Mouse (Mus musculus) kidney, embryonic 14.5 days (tissue): Measurements from ENCODE around the gene Dppa1. TPM values are rescaled to one million over a fixed set of nuclear protein-coding genes. Genes with fewer than 3 reads are reported as not detected.
"Not testable (repeated sequence)": the region's sequence is repeated elsewhere in the genome, so short reads cannot be mapped to it uniquely, and the experiment has no call there.

ENCODE experiments used
- ATAC-seq: fragments of 200-750 bp; cut with Nextera tagmentation; 2 replicates; pipeline ENCODE4 v1.8.0; 2017; ENCODE audit warnings: moderate number of reproducible peaks, mild to moderate bottlenecking, moderate TSS enrichment, moderate library complexity; ENCODE audit not compliant: low FRiP score, low TSS enrichment
- H3K27ac ChIP-seq: fragments of 300-500 bp; sonication (generic); 2 replicates; pipeline ENCODE4 v1.5.1; 2014; ENCODE audit warnings: low read depth, mild to moderate bottlenecking, low read length, moderate library complexity, mixed read lengths
- H3K27me3 ChIP-seq: fragments of 300-500 bp; sonication (generic); 2 replicates; pipeline ENCODE4 v1.6.1; 2014; ENCODE audit warnings: mild to moderate bottlenecking, low read length; ENCODE audit not compliant: control insufficient read depth, insufficient read depth
- H3K36me3 ChIP-seq: fragments of 300-500 bp; sonication (generic); 2 replicates; pipeline ENCODE4 v1.6.1; 2014; ENCODE audit warnings: low read length, mixed read lengths; ENCODE audit not compliant: control insufficient read depth, insufficient read depth
- H3K4me1 ChIP-seq: fragments of 300-500 bp; sonication (generic); 2 replicates; pipeline ENCODE4 v1.6.1; 2014; ENCODE audit warnings: low read length, mixed read lengths; ENCODE audit not compliant: control insufficient read depth, insufficient read depth
- H3K4me2 ChIP-seq: fragments of 300-500 bp; sonication (generic); replicated peaks from 2 replicates; pipeline ENCODE4 v1.6.1; 2014; ENCODE audit warnings: low read depth, mild to moderate bottlenecking, low read length
- H3K4me3 ChIP-seq: fragments of 300-500 bp; sonication (generic); 2 replicates; pipeline ENCODE4 v1.5.1; 2014; ENCODE audit warnings: mild to moderate bottlenecking, low read length
- H3K9ac ChIP-seq: fragments of 300-500 bp; sonication (generic); 2 replicates; pipeline ENCODE4 v1.6.1; 2014; ENCODE audit warnings: low read depth, mild to moderate bottlenecking, low read length, moderate library complexity
- H3K9me3 ChIP-seq: fragments of 300-500 bp; sonication (generic); 2 replicates; pipeline ENCODE4 v1.6.1; 2016; ENCODE audit warnings: low read length; ENCODE audit not compliant: control insufficient read depth
- WGBS: fragments of 180-500 bp; shearing (Covaris S2); extraction: QIAGEN DNeasy Blood & Tissue Kit; methylation state at CpG from one replicate; pipeline ENCODE4 v1.1.7; 2014; 5-methylcytosine and 5-hydroxymethylcytosine counted together
- polyA plus RNA-seq: library from polyadenylated mRNA; unstranded; fragments of >200 nt; fragmentation: Nextera tagmentation; extraction: Ambion mirVana; gene quantifications from 2 replicates; pipeline ENCODE4 v1.2.1, GENCODE M21; 2014

The Dppa1 gene
- polyA plus RNA-seq, 1 experiment from 2014 or later: not detected

- not testable (repeated sequence) for H3K4me3 ChIP-seq, H3K9ac ChIP-seq, H3K9me3 ChIP-seq, ATAC-seq, H3K4me2 ChIP-seq, H3K4me1 ChIP-seq, H3K27me3 ChIP-seq, H3K36me3 ChIP-seq, H3K27ac ChIP-seq
- WGBS: 75% methylated on average over 4 of the region's 4 CpGs
These were observed 6.5 kb upstream of the Dppa1 start for GRCm38 (mm10) chr11:46635516-46635915.

GRCm38 (mm10) chr11:46631635-46632034 is 2.6 kb upstream of the Dppa1 start:
- ATAC-seq: no peak
- Histone ChIP-seq H3K27me3 (no peaks in the 10 kb centered on the region), H3K4me3 (no peak overlapping the region), H3K9ac (no peak overlapping the region), H3K27ac (no peak overlapping the region), H3K36me3 (no peaks in the 10 kb centered on the region), H3K4me1 (no peaks in the 10 kb centered on the region), H3K4me2 (no peak overlapping the region), H3K9me3 (no peaks in the 10 kb centered on the region)
- WGBS: 35% methylated on average over 3 of the region's 3 CpGs

- no peaks in the 10 kb centered on the region for H3K4me1 ChIP-seq
- H3K4me2 ChIP-seq: no peak overlapping the region
- no peak overlapping the region for H3K9ac ChIP-seq
- ATAC-seq: no peak
- H3K36me3 ChIP-seq: no peaks in the 10 kb centered on the region
- H3K4me3 ChIP-seq: no peak overlapping the region
- WGBS: 59% methylated on average over 7 of the region's 7 CpGs
- no peaks in the 10 kb centered on the region for H3K9me3 ChIP-seq
- no peaks in the 10 kb centered on the region for H3K27me3 ChIP-seq
- no peak overlapping the region for H3K27ac ChIP-seq
These were observed 8.5 kb downstream of the Dppa1 start for GRCm38 (mm10) chr11:46620414-46621168.

- Histone ChIP-seq H3K27me3 (no peaks in the 10 kb centered on the region), H3K4me2 (no peak overlapping the region), H3K27ac (no peak overlapping the region), H3K9ac (no peak overlapping the region), H3K9me3 (no peaks in the 10 kb centered on the region), H3K4me1 (no peaks in the 10 kb centered on the region), H3K4me3 (no peak overlapping the region), H3K36me3 (no peaks in the 10 kb centered on the region)
- ATAC-seq: no peak
- 96% methylated on average over 1 of the region's 1 CpGs for WGBS
These were observed 9.1 kb downstream of the Dppa1 start for GRCm38 (mm10) chr11:46619929-46620328.

- H3K4me3 ChIP-seq: no peak overlapping the region
- no peak overlapping the region for H3K27ac ChIP-seq
- H3K9ac ChIP-seq: no peak overlapping the region
- no peaks in the 10 kb centered on the region for H3K36me3 ChIP-seq
- no peaks in the 10 kb centered on the region for H3K27me3 ChIP-seq
- no peak overlapping the region for H3K4me2 ChIP-seq
- no peaks in the 10 kb centered on the region for H3K9me3 ChIP-seq
- H3K4me1 ChIP-seq: no peaks in the 10 kb centered on the region
- 84% methylated on average over 2 of the region's 2 CpGs for WGBS
- ATAC-seq: no peak
These were observed 36.6 kb downstream of the Dppa1 start for GRCm38 (mm10) chr11:46592416-46592815.

- Histone ChIP-seq H3K4me3 (no peak overlapping the region), H3K36me3 (no peaks in the 10 kb centered on the region), H3K4me2 (no peak overlapping the region), H3K27ac (no peak overlapping the region), H3K9ac (no peak overlapping the region), H3K9me3 (no peaks in the 10 kb centered on the region), H3K4me1 (no peaks in the 10 kb centered on the region), H3K27me3 (no peaks in the 10 kb centered on the region)
- WGBS: 83% methylated on average over 5 of the region's 5 CpGs
- no peak for ATAC-seq
These were observed 46.3 kb downstream of the Dppa1 start for GRCm38 (mm10) chr11:46582741-46583140.

- H3K36me3 ChIP-seq: no peaks in the 10 kb centered on the region
- WGBS: 86% methylated on average over 3 of the region's 3 CpGs
- no peaks in the 10 kb centered on the region for H3K9me3 ChIP-seq
- no peak for ATAC-seq
- H3K4me1 ChIP-seq: no peaks in the 10 kb centered on the region
- H3K9ac ChIP-seq: no peak overlapping the region
- H3K27ac ChIP-seq: no peak overlapping the region
- no peak overlapping the region for H3K4me2 ChIP-seq
- no peak overlapping the region for H3K4me3 ChIP-seq
- H3K27me3 ChIP-seq: no peaks in the 10 kb centered on the region
These were observed 48.6 kb downstream of the Dppa1 start for GRCm38 (mm10) chr11:46580428-46580827.

- no peaks in the 10 kb centered on the region for H3K27me3 ChIP-seq
- no peak overlapping the region for H3K9ac ChIP-seq
- no peak overlapping the region for H3K4me2 ChIP-seq
- no peaks in the 10 kb centered on the region for H3K36me3 ChIP-seq
- no peaks in the 10 kb centered on the region for H3K4me1 ChIP-seq
- H3K4me3 ChIP-seq: no peak overlapping the region
- peak; percentile 52; the same call in 1 of the 2 replicates for ATAC-seq
- no peak overlapping the region for H3K27ac ChIP-seq
- 33% methylated on average over 5 of the region's 5 CpGs for WGBS
- H3K9me3 ChIP-seq: no peaks in the 10 kb centered on the region
These were observed 50.2 kb downstream of the Dppa1 start for GRCm38 (mm10) chr11:46578771-46579281.

- 78% methylated on average over 1 of the region's 1 CpGs for WGBS
These were observed 57.7 kb downstream of the Dppa1 start, which contains the start of gene BC053393 for GRCm38 (mm10) chr11:46571327-46571726. Gene BC053393, plus strand, starts transcription at chr11:46571536.

More at GRCm38 (mm10) chr11:46571327-46571726, 57.7 kb downstream of the Dppa1 start, which contains the start of gene BC053393:
- no peak within 1 kb of the TSS for H3K27ac ChIP-seq
- H3K27me3 ChIP-seq: no peaks in the 10 kb centered on the region
- no peak within 1 kb of the TSS for H3K9ac ChIP-seq
- no peak within 1 kb of the TSS for H3K4me2 ChIP-seq
- no peaks in the 10 kb centered on the region for H3K4me1 ChIP-seq
- H3K4me3 ChIP-seq: no peak within 1 kb of the TSS
- no peak for ATAC-seq
- H3K36me3 ChIP-seq: no peaks in the 10 kb centered on the region
- no peaks in the 10 kb centered on the region for H3K9me3 ChIP-seq
